Mouse (Mus musculus) T-cell, adult 2 months (primary cell): Measurements from ENCODE around the gene Klra3.
"Not testable (repeated sequence)": the region's sequence is repeated elsewhere in the genome, so short reads cannot be mapped to it uniquely, and the experiment has no call there.

Source experiments
- DNase-seq: peaks from one replicate; pipeline ENCODE4 v3.0.0; 2022; ENCODE audit warnings: low spot score

Klra3 gene

DNA sequence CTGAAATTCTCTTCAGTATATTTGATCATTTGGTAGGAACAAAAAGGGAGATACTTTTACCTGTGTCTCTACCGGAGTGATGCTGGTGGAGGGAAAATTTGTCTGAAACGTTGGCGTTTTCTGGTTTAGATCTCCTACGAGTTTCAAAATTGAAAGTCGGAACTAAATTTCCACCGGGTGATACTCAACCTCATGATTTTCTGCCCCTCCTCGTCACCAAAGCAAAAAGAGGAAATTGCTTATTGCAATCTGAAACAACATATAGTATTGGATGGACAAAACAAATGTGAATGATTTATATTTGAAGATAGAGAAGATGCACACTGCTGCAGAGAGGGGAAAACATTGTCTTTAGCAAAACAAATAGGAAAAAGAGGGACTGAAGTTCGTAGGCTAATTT, at the start of gene Klra3:
Klra3 (minus strand) TSS at position 164 of the 400 bp plus-strand sequence.
- DNase-seq = no peak

DNA sequence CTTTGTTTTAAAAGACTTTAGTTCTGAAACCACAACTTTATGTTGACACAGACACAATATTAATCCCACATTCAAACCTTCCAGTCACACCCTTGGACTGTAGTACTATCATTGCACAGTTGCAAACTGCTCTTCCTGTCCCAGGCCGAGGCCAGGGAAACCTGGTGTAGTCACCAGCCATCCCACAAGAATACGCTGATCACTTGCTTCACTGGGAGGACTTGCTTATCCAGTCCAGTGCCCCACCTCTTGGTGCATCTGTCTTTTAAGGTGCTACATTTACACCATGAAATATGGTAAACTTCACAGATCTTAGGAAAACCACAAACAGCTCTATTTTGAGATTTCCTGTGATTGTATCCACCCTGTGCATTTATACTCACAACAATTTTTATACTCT, 49.4 kb upstream of the Klra3 start, which contains the start of gene Klra1:
Klra1 (minus strand) TSS at position 125 of the 400 bp plus-strand sequence.
- no peak for DNase-seq

DNA sequence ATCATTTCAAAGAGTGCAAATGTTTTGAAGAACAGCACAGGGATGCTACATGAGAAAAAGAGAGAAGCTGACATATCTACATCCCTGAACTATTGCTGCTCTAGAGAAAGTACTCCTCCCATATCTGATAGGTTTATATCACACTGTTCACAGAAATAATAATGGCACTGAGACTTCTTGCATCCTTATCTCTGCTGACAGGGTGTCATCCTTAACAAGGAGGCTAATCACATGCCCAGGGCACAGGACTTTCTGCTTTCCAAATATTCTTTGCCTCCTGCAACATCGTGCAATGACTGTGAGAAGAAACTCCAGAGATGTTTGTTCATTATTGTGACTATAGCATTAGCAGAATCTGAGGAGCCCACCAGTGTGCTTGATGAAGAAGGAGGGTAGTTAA, 48.4 kb upstream of the Klra3 start:
- DNase-seq = no peak

DNA sequence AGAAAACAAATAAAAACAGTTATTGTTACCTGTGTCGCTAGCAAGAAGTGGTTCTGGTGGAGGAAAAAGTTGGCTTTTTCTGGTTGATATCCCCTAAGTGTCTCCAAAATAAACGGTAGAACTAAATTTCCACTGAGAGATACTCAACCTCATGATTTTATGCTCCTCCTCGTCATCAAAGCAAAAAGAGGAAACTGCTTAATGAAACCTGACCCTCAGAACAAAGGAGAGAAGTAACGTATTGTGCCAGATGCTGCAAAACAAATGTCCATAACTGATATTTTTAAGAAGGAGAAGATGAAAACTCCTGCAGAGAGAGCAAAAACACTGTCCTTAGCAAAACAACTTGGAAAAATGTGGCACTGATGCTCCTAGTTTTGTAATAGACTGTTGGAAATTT, 45.0 kb upstream of the Klra3 start:
- no peak for DNase-seq

DNA sequence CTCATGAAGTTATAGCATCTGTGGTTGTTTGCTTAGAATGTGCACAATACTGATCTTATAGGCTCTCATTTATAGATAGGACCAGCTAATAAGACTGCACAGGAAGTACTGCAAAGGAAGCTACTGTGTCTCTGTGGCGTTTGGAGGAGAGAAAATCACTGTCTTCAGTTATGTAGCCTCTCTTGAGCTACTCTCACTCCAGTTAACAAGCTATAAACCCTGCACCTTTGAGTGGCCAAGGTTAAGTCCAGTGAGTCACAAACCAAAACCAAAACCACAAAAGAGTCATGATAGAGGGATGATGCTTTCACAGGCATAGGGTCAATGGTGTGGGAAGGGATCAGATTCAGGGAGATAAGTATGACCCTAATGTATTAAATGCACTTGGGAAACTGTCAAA, 8.0 kb upstream of the Klra3 start:
- not testable (repeated sequence) for DNase-seq

DNA sequence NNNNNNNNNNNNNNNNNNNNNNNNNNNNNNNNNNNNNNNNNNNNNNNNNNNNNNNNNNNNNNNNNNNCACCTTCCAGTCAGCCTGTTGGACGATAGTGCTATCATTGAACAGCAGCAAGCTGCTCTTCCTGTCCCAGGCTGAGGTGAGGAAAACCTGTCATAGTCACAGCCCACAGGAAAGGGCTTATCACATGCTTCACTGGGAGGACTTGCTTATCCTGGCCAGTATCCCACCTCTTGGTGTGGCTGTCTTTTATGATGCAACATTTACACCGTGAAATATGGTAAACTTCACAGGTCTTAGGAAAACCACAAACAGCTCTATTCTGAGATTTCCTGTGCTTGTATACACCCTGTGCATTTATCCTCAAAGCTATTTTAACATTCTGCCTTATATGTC, 4.6 kb upstream of the Klra3 start:
- DNase-seq = peak; percentile 2

DNA sequence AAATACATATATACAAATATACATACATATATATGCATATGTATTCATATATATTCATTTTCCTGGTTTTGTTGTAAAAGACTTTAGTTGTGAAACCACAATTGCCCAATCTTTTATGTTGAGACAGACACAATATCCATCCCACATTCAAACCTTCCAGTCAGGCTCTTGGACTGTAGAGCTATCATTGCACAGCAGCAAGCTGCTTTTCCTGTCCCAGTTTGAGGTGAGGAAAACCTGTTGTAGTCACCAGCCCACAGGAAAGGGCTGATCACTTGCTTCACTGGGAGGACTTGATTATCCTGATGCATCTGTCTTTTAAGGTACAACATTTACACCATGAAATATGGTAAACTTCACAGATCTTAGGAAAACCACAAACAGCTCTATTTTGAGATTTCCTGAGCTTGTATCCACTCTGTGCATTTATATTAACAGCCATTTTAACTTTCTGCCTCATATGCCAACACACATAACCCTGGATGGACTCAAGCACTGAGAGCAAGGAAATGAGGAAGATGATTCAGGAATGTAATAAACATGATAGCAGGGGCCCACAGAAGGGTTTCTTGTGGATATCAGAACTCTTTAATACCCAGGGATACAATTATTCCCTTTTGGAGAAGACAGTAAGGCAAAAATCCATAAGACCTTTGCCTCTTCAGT, 49.3 kb downstream of the Klra3 start:
- DNase-seq = no peak

DNA sequence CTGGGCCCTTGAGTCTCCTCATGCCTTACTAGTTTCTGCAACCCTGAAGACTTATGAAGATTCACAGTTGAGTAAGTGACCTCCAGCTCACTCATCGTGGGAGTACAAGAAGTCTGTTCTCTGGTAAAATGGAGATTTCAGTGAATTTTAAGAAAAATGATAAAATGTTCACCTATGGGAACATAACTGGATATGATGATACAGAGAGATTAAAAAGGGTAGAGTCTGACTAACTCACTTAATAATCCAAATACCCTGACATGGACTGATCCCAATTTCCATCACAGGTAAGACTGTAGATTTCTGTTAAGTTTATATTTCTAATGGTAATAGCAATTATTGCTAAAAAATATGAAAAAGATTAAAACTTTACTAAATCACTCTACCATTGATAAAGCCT, 55.5 kb downstream of the Klra3 start, which contains the start of gene Klra10:
Klra10 (minus strand) TSS at position 101 of the 400 bp plus-strand sequence.
- DNase-seq = not testable (repeated sequence)
